Mouse (Mus musculus) lung, postnatal 4 days (tissue): ENCODE measurements around the gene Nf2.

ENCODE experiments used
- DNase-seq, 2 experiments: peaks; one replicate each; pipeline ENCODE4 v3.0.0; 2021

The Nf2 gene

GRCm38 (mm10) chr11:4791549-4791948, 57.8 kb downstream of the Nf2 start:
- no peak for DNase-seq

DNA sequence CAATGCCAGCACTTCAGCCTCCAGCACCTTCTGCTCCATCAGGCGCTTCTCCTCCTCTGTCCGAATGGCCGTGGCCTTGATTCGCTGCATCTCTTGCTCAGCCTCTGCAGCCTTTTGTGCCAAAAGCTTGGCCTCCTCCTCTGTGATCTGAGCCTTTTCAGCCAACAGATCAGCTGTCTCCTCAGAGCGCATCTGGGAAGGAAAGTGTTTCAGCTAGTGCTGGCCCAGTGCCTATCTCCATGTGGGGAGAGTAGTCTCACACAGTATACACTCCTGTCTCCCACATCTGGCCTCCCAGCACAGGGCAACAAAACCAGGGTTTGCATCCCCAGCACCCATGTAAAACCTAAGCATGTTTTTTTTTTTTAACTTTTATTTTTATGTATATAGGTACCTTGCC, 59.6 kb downstream of the Nf2 start:
- no peak for DNase-seq

DNA sequence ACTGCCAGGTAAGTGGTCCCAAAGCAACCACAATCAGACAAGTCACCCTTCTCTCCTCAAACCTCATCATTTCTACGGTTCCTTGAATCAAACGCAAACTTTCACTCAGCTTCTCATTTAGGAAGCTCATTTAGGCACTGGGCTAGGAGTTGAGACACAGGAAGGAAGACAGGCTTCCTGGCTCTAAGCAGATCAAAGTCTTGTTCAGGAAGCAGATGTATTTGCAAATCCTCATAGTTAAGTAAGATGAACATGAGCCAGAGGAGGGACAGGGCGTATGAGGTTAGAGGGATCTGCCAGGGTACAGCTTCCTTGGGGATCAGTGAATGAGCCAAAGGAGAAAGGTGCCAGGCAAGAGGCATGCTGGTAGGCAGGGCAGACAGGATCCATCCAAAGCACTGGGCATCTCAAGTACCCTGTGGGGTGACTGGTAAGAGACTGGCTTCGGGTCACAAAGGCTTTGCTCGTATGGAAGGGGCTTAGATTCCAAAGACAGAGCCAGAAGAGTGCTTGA, 64.7 kb downstream of the Nf2 start:
- DNase-seq: peak; percentile 8 to 19

GRCm38 (mm10) chr11:4783116-4783515, 66.2 kb downstream of the Nf2 start:
- DNase-seq: no peak

GRCm38 (mm10) chr11:4780927-4781326, 68.4 kb downstream of the Nf2 start:
- DNase-seq: no peak

DNA sequence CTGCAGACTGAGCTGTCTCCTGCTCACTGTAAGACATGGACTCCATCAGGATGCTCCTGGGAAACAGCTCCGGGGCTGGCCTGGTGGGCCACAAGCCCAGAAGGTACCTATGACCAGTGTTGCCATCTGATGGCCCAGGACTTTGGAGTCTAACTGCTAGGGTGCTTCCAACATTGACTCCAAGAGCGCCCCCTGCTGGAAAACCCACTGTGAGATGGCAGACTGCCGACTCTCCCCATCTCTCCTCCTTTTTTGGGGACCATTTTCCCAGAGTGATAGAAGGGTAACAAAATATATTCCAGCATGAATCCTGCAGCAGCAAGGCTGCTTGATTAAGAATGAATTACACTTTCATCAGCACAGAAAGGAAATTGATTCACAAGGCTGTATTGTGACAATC, 76.4 kb downstream of the Nf2 start:
- DNase-seq: peak in 1 of 2 experiments; percentile 65

DNA sequence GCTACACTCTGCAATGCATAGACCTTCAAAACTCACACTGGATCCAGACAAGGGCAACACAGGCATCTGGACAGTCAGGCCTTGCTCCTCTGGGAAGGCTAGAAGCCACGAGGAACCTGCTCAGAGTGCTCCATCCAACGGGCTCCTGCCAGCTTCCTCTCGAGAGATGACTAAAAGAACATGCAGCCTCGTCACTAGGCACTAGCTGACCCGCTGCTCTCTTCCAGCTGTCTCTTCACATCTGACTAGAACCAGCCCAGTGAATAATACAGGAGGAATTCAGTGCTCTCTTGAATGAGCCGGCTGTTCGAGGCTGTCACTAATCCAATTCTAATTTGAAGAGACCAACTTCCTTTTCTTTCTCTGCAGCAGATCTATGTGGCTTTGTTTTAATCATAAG, 77.6 kb downstream of the Nf2 start:
- DNase-seq: no peak

GRCm38 (mm10) chr11:4769881-4770280, 79.5 kb downstream of the Nf2 start:
- no peak for DNase-seq

GRCm38 (mm10) chr11:4769293-4769692, 80.0 kb downstream of the Nf2 start:
- DNase-seq: no peak

- no peak for DNase-seq
These were observed 80.9 kb downstream of the Nf2 start for GRCm38 (mm10) chr11:4768399-4768798.

GRCm38 (mm10) chr11:4764476-4764875, 84.9 kb downstream of the Nf2 start:
- no peak for DNase-seq

DNA sequence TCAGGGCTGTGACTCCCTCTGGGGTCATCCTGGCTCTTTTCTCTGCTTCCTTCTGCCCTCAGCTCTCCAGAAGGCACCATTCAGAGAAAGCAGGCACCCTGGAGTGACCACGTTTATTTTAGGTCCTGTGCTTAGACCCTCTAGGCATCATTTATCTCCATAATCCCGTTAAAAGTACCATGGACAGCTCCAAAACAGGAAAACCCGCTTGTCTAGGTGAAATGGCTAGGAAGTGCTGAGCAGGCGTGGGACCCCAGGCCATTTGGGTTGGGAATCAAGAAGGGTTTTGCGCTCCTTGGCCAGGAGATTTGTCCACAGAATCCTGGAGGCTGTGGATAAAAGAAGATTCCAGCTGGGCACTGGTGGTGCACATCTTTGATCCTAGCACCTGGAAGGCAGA, 85.7 kb downstream of the Nf2 start:
- no peak for DNase-seq

DNA sequence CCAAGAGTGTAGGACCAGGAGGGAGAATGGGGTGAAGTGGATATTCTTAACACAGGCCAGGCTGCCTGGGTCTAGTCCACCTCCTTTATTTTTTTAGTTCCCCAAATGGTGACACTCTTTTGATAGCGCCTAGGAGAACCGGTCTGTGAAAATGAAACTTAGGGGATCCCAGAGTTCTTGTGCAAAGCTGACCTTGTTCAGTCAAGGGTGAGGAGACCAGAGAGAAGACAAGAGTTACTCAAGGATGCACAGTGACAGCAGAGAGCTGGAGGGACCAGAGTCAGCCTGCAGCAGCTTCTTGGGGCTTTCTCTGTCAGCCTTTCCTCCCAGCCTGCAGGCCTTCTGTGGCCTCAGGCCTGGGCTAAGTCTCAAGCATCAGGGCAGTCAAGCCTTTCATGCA, 86.8 kb downstream of the Nf2 start:
- no peak for DNase-seq

DNA sequence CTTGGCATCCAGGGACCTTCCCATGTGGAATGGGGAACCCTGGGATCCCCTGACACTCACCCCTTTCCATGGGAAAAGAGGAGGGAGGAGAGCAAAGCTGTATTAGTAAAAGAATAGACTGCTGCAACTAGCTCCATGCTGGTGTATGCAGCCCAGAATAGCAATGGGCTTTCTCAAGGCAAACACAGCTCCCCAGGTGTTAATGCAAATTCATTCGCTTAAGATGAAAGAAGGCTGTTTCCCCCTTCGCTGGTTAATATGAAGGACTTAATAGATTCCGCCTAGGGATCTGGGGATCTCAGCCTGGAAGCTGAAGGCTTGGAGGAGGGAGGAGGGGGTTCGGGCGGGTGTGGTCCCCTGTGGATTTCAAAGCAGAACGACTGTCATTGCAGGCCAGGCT, 87.3 kb downstream of the Nf2 start:
- DNase-seq: no peak

GRCm38 (mm10) chr11:4760438-4760837, 88.9 kb downstream of the Nf2 start:
- peak; percentile 60 to 85 for DNase-seq

DNA sequence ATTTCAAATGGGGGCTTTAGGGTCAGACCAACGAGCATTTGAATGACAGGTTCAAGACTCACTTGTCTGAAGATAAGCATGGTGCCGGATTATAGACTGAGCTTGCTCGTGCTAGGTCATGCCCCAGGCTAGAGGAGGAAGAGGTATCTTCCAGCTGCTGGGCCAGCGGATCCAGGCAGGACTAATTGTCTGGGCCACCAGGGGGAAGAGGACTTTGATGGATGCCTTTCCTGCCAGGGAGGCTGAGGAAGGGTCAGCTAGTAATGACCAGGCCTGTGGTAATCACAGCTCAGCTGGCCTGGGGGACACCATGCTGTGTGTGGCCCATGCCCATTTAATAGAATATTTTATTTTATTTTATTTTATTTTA, 91.6 kb downstream of the Nf2 start:
- no peak for DNase-seq

GRCm38 (mm10) chr11:4756984-4757788, 92.2 kb downstream of the Nf2 start:
- no peak for DNase-seq

- no peak for DNase-seq
These were observed 92.9 kb downstream of the Nf2 start for GRCm38 (mm10) chr11:4756460-4756859.

- DNase-seq: no peak
These were observed 94.5 kb downstream of the Nf2 start for GRCm38 (mm10) chr11:4754867-4755266.

DNA sequence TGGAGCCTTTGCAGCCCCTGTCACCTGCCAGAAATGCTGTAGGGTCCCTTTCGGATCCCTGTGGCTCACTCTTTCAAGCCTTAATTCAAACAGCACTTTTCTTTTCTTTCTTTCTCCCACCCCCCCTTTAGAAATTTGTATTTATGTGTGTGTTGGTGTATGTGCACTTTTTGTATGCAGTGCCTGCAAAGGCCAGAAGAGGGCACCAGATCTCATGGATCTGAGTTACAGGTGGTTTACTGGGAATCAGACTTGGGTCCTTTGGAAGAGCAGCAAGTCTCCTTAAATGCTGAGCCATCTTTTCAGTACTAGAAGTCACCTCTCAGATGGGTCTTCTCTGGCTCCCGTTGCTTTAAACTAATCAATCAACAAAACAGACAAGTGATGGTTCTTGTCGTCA, 95.3 kb downstream of the Nf2 start:
- DNase-seq: no peak

DNA sequence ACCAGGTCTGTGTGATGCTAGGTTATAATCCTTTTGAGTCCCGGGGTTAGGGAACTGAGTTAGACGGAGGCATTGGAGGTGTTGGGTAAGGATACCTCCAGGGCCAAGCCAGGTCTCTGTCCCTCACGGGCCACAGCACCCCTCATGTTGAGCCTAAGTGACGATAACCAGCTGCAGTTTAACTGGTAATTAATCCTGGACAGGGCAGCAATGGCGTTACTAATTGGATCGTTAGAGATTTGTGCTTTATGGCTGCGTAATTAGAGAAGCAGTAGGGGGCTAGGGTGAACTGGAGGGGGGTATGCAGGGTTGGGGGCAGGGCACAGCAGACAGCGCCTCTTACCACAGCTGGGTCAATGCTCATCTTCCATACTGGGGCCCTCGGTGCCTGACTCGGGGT, 96.5 kb downstream of the Nf2 start:
- DNase-seq: no peak

- peak; percentile 79 to 81 for DNase-seq
These were observed 99.1 kb downstream of the Nf2 start for GRCm38 (mm10) chr11:4750263-4750662.

DNA sequence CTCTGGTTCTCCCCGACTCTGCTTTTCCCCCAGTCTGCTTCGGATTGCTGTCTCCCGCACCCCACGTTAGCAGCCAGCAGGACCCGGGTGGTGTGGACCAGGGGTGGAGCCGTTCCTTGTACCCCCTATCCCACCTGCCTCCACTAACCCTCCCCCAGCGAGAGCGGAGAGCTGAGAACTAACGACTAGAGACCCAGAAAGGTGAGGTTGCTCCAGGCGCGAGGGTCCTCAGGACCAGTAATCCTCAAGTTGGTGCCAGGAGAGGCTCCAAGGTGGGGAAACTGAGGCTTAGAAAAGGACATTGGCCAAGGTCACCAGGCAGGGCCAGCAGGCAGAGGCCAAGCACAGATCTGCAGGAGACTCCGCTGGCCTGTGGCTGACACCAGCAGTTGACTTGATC, 102.1 kb downstream of the Nf2 start:
- DNase-seq: no peak

DNA sequence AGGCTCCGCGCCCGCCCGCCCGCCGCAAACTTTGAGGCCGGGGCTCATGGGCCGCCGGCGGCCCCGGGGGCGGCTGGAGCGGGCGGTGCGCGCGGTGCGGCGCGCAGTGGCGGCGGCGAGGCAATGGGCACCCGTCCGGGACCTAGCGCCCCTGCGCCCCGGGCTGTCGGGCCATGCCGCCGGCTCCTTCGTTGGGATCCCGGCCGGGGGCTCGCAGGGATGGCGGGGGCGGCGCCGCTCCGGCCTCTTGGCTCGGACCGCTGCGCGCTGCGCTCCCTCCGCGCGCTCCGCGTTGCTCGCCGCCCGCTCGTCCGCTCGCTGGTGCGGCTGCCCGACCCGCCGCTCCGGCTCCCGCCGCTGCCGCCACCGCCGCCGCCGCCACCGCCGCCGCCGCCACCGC, 102.6 kb downstream of the Nf2 start, which contains the start of gene Cabp7:
Gene Cabp7, minus strand, starts transcription at position 46 of the 400 bp plus-strand sequence.
- DNase-seq: no peak

GRCm38 (mm10) chr11:4745969-4746368, 103.4 kb downstream of the Nf2 start:
- DNase-seq: no peak
